Mouse (Mus musculus): Measurements from ENCODE around the gene Zfand2b. TPM values are rescaled to one million over a fixed set of nuclear protein-coding genes. Genes with fewer than 3 reads are reported as not detected.

Zfand2b gene
- total RNA-seq, 2 experiments from 2014 or later: 20.2 to 24.7 TPM

GRCm38 (mm10) chr1:75211141-75211708 lies 42.8 kb downstream of the Zfand2b start:
- no peak for ATAC-seq (replicated peaks; ENCODE audit: poor library complexity)

GRCm38 (mm10) chr1:75212542-75212941 lies 44.1 kb downstream of the Zfand2b start:
- ATAC-seq (replicated peaks; ENCODE audit: poor library complexity): no peak

- ATAC-seq (replicated peaks; ENCODE audit: poor library complexity): peak; percentile 49
Observed at GRCm38 (mm10) chr1:75213096-75213495, 44.6 kb downstream of the Zfand2b start.

GRCm38 (mm10) chr1:75214442-75214841 lies 46.0 kb downstream of the Zfand2b start:
- no peak for ATAC-seq (replicated peaks; ENCODE audit: poor library complexity)

GRCm38 (mm10) chr1:75214886-75215285 lies 46.4 kb downstream of the Zfand2b start:
- ATAC-seq (replicated peaks; ENCODE audit: poor library complexity): no peak

- ATAC-seq (replicated peaks; ENCODE audit: poor library complexity): no peak
Observed at GRCm38 (mm10) chr1:75215785-75216184, 47.3 kb downstream of the Zfand2b start.

GRCm38 (mm10) chr1:75216797-75217585 lies 48.5 kb downstream of the Zfand2b start:
- peak; percentile 20 for ATAC-seq (replicated peaks; ENCODE audit: poor library complexity)

- no peak for ATAC-seq (replicated peaks; ENCODE audit: poor library complexity)
Observed at GRCm38 (mm10) chr1:75217893-75218226, 49.4 kb downstream of the Zfand2b start.

GRCm38 (mm10) chr1:75218227-75219001 lies 50.0 kb downstream of the Zfand2b start:
- peak; percentile 30 for ATAC-seq (replicated peaks; ENCODE audit: poor library complexity)

- peak; percentile 67 for ATAC-seq (replicated peaks; ENCODE audit: poor library complexity)
Observed at GRCm38 (mm10) chr1:75219078-75219477, 50.6 kb downstream of the Zfand2b start.

- ATAC-seq (replicated peaks; ENCODE audit: poor library complexity): no peak
Observed at GRCm38 (mm10) chr1:75219531-75219930, 51.1 kb downstream of the Zfand2b start, which contains the start of gene Tuba4a. TSS of gene Tuba4a (minus strand) at chr1:75219865.

Other genes starting within 250 kb of the Zfand2b start
- gene Cfap65, start 233.0 kb upstream of the Zfand2b start, total RNA-seq (2015): not detected in 2 replicates
- gene Cfap65, start 233.0 kb upstream of the Zfand2b start, total RNA-seq (2017): not detected in 2 replicates
- 0.07 TPM in 1 of 2 replicates, not detected in the other for gene Ihh, start 217.0 kb upstream of the Zfand2b start, total RNA-seq (2015)
- not detected in 2 replicates for gene Ihh, start 217.0 kb upstream of the Zfand2b start, total RNA-seq (2017)
- gene Nhej1, start 43.4 kb upstream of the Zfand2b start, total RNA-seq (2015): 9.3 and 11.1 TPM in 2 replicates
- gene Nhej1, start 43.4 kb upstream of the Zfand2b start, total RNA-seq (2017): 10.4 and 12.6 TPM in 2 replicates
- gene Slc23a3, start 34.8 kb upstream of the Zfand2b start, total RNA-seq (2015): 0.15 and 0.44 TPM in 2 replicates
- not detected in 2 replicates for gene Slc23a3, start 34.8 kb upstream of the Zfand2b start, total RNA-seq (2017)
- gene Cnppd1, start 25.9 kb upstream of the Zfand2b start, total RNA-seq (2015): 16.8 and 17.2 TPM in 2 replicates
- 40.3 and 52.9 TPM in 2 replicates for gene Cnppd1, start 25.9 kb upstream of the Zfand2b start, total RNA-seq (2017)
- 40.8 and 47.4 TPM in 2 replicates for gene Retreg2, start 25.9 kb upstream of the Zfand2b start, total RNA-seq (2015)
- 42.3 and 50.2 TPM in 2 replicates for gene Retreg2, start 25.9 kb upstream of the Zfand2b start, total RNA-seq (2017)
- gene Abcb6, start 11.7 kb downstream of the Zfand2b start, total RNA-seq (2015): 10.0 and 12.8 TPM in 2 replicates
- gene Abcb6, start 11.7 kb downstream of the Zfand2b start, total RNA-seq (2017): 10.3 and 14.8 TPM in 2 replicates
- 7.7 and 7.8 TPM in 2 replicates for gene Ankzf1, start 23.5 kb downstream of the Zfand2b start, total RNA-seq (2015)
- gene Ankzf1, start 23.5 kb downstream of the Zfand2b start, total RNA-seq (2017): 21.7 and 27.0 TPM in 2 replicates
- gene Atg9a, start 23.6 kb downstream of the Zfand2b start, total RNA-seq (2015): 14.5 and 18.2 TPM in 2 replicates
- 7.2 and 9.5 TPM in 2 replicates for gene Atg9a, start 23.6 kb downstream of the Zfand2b start, total RNA-seq (2017)
- gene Glb1l, start 42.2 kb downstream of the Zfand2b start, total RNA-seq (2015): 24.2 and 31.9 TPM in 2 replicates
- 12.3 and 13.7 TPM in 2 replicates for gene Glb1l, start 42.2 kb downstream of the Zfand2b start, total RNA-seq (2017)
- gene Stk16, start 42.2 kb downstream of the Zfand2b start, total RNA-seq (2015): 208 and 214 TPM in 2 replicates
- gene Stk16, start 42.2 kb downstream of the Zfand2b start, total RNA-seq (2017): 135 and 187 TPM in 2 replicates
- gene Tuba4a, start 51.2 kb downstream of the Zfand2b start, total RNA-seq (2015): 777 and 847 TPM in 2 replicates
- gene Tuba4a, start 51.2 kb downstream of the Zfand2b start, total RNA-seq (2017): 369 and 385 TPM in 2 replicates
- gene A630095N17Rik, start 63.5 kb downstream of the Zfand2b start, total RNA-seq (2015): 0.56 and 1.2 TPM in 2 replicates
- gene A630095N17Rik, start 63.5 kb downstream of the Zfand2b start, total RNA-seq (2017): 1.2 TPM in 1 of 2 replicates, not detected in the other
- 1.3 and 1.8 TPM in 2 replicates for gene Dnajb2, start 67.8 kb downstream of the Zfand2b start, total RNA-seq (2015)
- 1.9 and 6.4 TPM in 2 replicates for gene Dnajb2, start 67.8 kb downstream of the Zfand2b start, total RNA-seq (2017)
- gene Ptprn, start 95.9 kb downstream of the Zfand2b start, total RNA-seq (2015): 0.12 and 0.15 TPM in 2 replicates
- gene Ptprn, start 95.9 kb downstream of the Zfand2b start, total RNA-seq (2017): 0.10 TPM in 1 of 2 replicates, not detected in the other
- not detected in 2 replicates for gene Resp18, start 109.8 kb downstream of the Zfand2b start, total RNA-seq (2015)
- not detected in 2 replicates for gene Resp18, start 109.8 kb downstream of the Zfand2b start, total RNA-seq (2017)
- 31.3 and 39.7 TPM in 2 replicates for gene Dnpep, start 149.3 kb downstream of the Zfand2b start, total RNA-seq (2015)
- gene Dnpep, start 149.3 kb downstream of the Zfand2b start, total RNA-seq (2017): 36.4 and 41.7 TPM in 2 replicates
- not detected in 2 replicates for gene Des, start 191.7 kb downstream of the Zfand2b start, total RNA-seq (2015)
- not detected in 2 replicates for gene Des, start 191.7 kb downstream of the Zfand2b start, total RNA-seq (2017)
- not detected in 2 replicates for gene Speg, start 206.7 kb downstream of the Zfand2b start, total RNA-seq (2015)
- not detected in 2 replicates for gene Speg, start 206.7 kb downstream of the Zfand2b start, total RNA-seq (2017)

All from megakaryocyte progenitor cell, adult 5-6 weeks (primary cell).